Comparison of ENCODE assay signal across 22 mouse cellular contexts in genomic region chr8:128447320-128447719, GRCm38 (mm10).
DNase-seq lines count a peak whose midpoint lies in the region; ATAC-seq and TF ChIP-seq lines count a peak whose summit lies in the region.
"Had no signal": no experiment of that assay in that cellular context is flagged by ENCODE, and none has a peak within 500 bp of the region (broad histone marks: within the 10 kb centered on the region; RNA-seq: fewer than 3 reads in every experiment).

No protein-coding gene starts in this region.

- TF ChIP-seq EP300 in lung, postnatal 0 days (IDR thresholded peaks at IDR 0.05): peak; percentile 99

- WGBS in lung, postnatal 0 days: 72% methylated on average over 3 of the region's 3 CpGs

- peak overlapping the region; percentile 2; the same call in 1 of the 2 replicates for H3K27ac ChIP-seq in gastrocnemius, adult 2 months
- H3K27ac ChIP-seq in brown adipose tissue, adult 24 weeks (replicated peaks; ENCODE audit: low read depth, low read length): peak overlapping the region; percentile 15; the same call in 1 of the 2 replicates
- no peak overlapping the region; the same call in 1 of the 2 replicates for H3K27ac ChIP-seq in lung, postnatal 0 days (ENCODE audit: low read length)
- H3K27ac ChIP-seq: embryonic facial prominence, embryonic 13.5 days; forebrain, embryonic 12.5 days; hindbrain, embryonic 15.5 days had no signal

- no peak overlapping the region for H3K4me2 ChIP-seq in lung, postnatal 0 days (replicated peaks; ENCODE audit: low read depth, low read length)
- H3K4me2 ChIP-seq: embryonic facial prominence, embryonic 13.5 days; forebrain, embryonic 12.5 days; heart, embryonic 12.5 days; hindbrain, embryonic 15.5 days had no signal

- peak; percentile 89 for ATAC-seq in lung, postnatal 0 days
- ATAC-seq: CD4-positive, CD25-positive, alpha-beta regulatory T cell, adult 4 months; forebrain, embryonic 16.5 days had no signal

- no peak overlapping the region for H3K4me3 ChIP-seq in gastrocnemius, adult 2 months
- no peak overlapping the region for H3K4me3 ChIP-seq in brown adipose tissue, adult 24 weeks (ENCODE audit: insufficient read depth, low read depth, low read length)
- H3K4me3 ChIP-seq in lung, postnatal 0 days (ENCODE audit: low read depth, low read length): no peak overlapping the region
- H3K4me3 ChIP-seq: embryonic facial prominence, embryonic 13.5 days; forebrain, embryonic 12.5 days; heart, embryonic 12.5 days; hindbrain, embryonic 15.5 days had no signal

- no peak for DNase-seq in gastrocnemius, adult 2 months
- no peak for DNase-seq in gastrocnemius, postnatal 14 days
- DNase-seq in lung, postnatal 0 days (ENCODE audit: low spot score): peak; percentile 91
- peak; percentile 84 for DNase-seq in lung, postnatal 36 days
- DNase-seq in thymus, postnatal 4 days: no peak
- no peak for DNase-seq in kidney, adult 8-10 months
- DNase-seq: adrenal gland, postnatal 10 days; B cell, adult 2 months; cerebellum, adult 11-12 months; cerebellum, adult 9-11 months; cerebellum, postnatal 36 days; gastrocnemius, postnatal 36 days; heart, adult 18-20 months; heart, postnatal 36 days had no signal

- intact Hi-C loops in gastrocnemius, adult 2 months (cut with DNase I): no loop called here
- intact Hi-C loops in gastrocnemius, postnatal 14 days (cut with DNase I; ENCODE audit: low total_unique reads): no loop called here

- peaks cover 6% of the 10 kb centered on the region; the same call in 1 of the 2 replicates for H3K36me3 ChIP-seq in lung, postnatal 0 days (ENCODE audit: insufficient read depth, low read length)
- H3K36me3 ChIP-seq: forebrain, embryonic 12.5 days; G1E; hindbrain, embryonic 15.5 days had no signal

- no peaks in the 10 kb centered on the region for H3K27me3 ChIP-seq in lung, postnatal 0 days (replicated peaks; ENCODE audit: insufficient read depth, low read length)
- H3K27me3 ChIP-seq: embryonic facial prominence, embryonic 13.5 days; forebrain, embryonic 12.5 days; heart, embryonic 12.5 days; hindbrain, embryonic 15.5 days had no signal

- H3K4me1 ChIP-seq in brown adipose tissue, adult 24 weeks (ENCODE audit: control insufficient read depth, insufficient read depth, insufficient read length, low read length): peaks cover 22% of the 10 kb centered on the region
- H3K4me1 ChIP-seq in lung, postnatal 0 days (ENCODE audit: insufficient read depth, low read depth, low read length): peaks cover 11% of the 10 kb centered on the region; the same call in 1 of the 2 replicates

- H3K9ac ChIP-seq in lung, postnatal 0 days (replicated peaks; ENCODE audit: low read depth): no peak overlapping the region
- H3K9ac ChIP-seq: embryonic facial prominence, embryonic 13.5 days; forebrain, embryonic 12.5 days; heart, embryonic 12.5 days; hindbrain, embryonic 15.5 days had no signal

- TF ChIP-seq CTCF in gastrocnemius, adult 2 months (IDR thresholded peaks at IDR 0.05): no peak
- TF ChIP-seq CTCF in lung, postnatal 0 days (IDR thresholded peaks at IDR 0.05): no peak

- H3K9me3 ChIP-seq in lung, postnatal 0 days (ENCODE audit: low read length): no peaks in the 10 kb centered on the region
- H3K9me3 ChIP-seq: embryonic facial prominence, embryonic 13.5 days; forebrain, embryonic 12.5 days; G1E; heart, embryonic 12.5 days; hindbrain, embryonic 15.5 days had no signal

Comparison
In these comparisons a context has a peak if more than half of its experiments do, and no peak if none do; other contexts are left out.
1. DNase-seq: peak in lung, postnatal 0 days (single experiment) and lung, postnatal 36 days (single experiment); none in gastrocnemius, adult 2 months (single experiment), gastrocnemius, postnatal 14 days (single experiment), thymus, postnatal 4 days (single experiment) and kidney, adult 8-10 months (0 of 2).